Mouse (Mus musculus): Measurements from ENCODE around the gene Pacrg. TPM values are rescaled to one million over a fixed set of nuclear protein-coding genes. Genes with fewer than 3 reads are reported as not detected.

Gene Pacrg
- polyA plus RNA-seq, 1 experiment, result 5.5 TPM

DNA sequence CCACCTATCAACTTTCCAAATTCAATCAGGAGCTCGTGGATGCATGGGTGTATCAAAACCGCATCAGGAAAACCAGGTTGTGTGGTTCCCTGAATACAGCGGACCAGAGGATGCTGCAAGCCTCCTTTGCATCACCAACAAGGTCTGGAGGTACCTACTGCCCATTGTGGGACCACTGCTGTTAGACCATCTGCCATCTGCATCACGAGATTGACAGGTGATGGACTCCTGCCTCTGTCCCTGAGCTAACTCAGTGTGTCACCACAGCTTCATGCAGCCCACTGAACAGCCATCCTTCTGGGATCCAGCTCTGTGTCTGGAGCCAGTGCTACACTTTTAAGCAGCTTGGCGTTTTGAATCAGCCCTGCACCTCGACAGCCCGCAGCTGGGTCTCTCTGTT, 318.8 kb downstream of the Pacrg start:
- Histone ChIP-seq H3ac (ENCODE audit: control insufficient read depth, insufficient read length, low read depth) (no peak overlapping the region), H3K4me3 (ENCODE audit: insufficient read depth, poor library complexity, severe bottlenecking) (no peak overlapping the region), H3K79me3 (ENCODE audit: low read depth) (no peaks in the 10 kb centered on the region), H3K79me2 (ENCODE audit: control insufficient read depth, insufficient read depth) (no peaks in the 10 kb centered on the region), H3K36me3 (ENCODE audit: control insufficient read depth, insufficient read depth) (no peaks in the 10 kb centered on the region), H3K27me3 (ENCODE audit: control insufficient read depth, insufficient read depth, insufficient read length) (no peaks in the 10 kb centered on the region)
- TF ChIP-seq CTCF (IDR thresholded peaks at IDR 0.05; ENCODE audit: control insufficient read depth, insufficient read depth, insufficient read length), result no peak
- TF ChIP-seq MYOD1 (IDR thresholded peaks at IDR 0.05; ENCODE audit: control insufficient read depth, insufficient read length, low read depth), result no peak
- TF ChIP-seq CEBPB (IDR thresholded peaks at IDR 0.05; ENCODE audit: low read depth), result no peak
- no peak for TF ChIP-seq USF1 (IDR thresholded peaks at IDR 0.05; ENCODE audit: low read depth)

DNA sequence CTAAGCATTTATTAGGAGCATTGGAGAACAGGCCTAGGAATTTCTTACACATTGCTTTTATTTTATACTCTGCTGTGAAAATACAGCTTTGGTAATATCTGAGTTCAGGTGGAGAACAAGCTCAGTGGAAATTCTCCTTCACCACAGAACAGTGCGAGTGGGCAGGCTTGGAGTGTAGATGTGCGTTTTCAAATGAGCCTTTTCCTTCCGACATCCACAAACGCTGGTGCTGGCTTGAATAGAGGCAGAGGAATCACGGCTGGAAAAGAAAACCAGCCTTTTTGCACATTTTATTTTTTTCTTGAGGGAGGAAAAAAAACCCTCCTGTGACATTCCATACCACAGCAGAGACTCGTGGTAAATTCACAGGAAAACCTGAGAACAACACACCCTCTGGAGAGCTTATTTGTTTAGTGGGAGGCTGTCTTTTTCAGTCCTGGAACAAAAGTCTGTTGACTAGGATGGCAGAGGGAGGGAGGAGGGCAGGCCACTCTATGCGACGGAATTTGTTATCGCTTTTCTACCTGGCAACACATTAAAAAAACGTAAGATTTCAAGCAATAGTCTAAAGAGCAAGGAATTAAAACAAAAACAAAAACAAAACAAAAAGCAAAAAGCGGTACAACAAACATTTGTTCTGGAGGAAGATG, 320.5 kb downstream of the Pacrg start:
- no peak overlapping the region for H3ac ChIP-seq (ENCODE audit: control insufficient read depth, insufficient read length, low read depth)
- H3K36me3 ChIP-seq (ENCODE audit: control insufficient read depth, insufficient read depth), result no peaks in the 10 kb centered on the region
- TF ChIP-seq CTCF (IDR thresholded peaks at IDR 0.05; ENCODE audit: control insufficient read depth, insufficient read depth, insufficient read length), result no peak
- TF ChIP-seq MYOD1 (IDR thresholded peaks at IDR 0.05; ENCODE audit: control insufficient read depth, insufficient read length, low read depth), result no peak
- no peak for TF ChIP-seq MYOG (IDR thresholded peaks at IDR 0.05; ENCODE audit: control insufficient read depth, extremely low read depth, insufficient read length)
- TF ChIP-seq FOSL1 (IDR thresholded peaks at IDR 0.05; ENCODE audit: insufficient read depth, low read length, poor library complexity, severe bottlenecking), result no peak
- TF ChIP-seq CEBPB (IDR thresholded peaks at IDR 0.05; ENCODE audit: low read depth), result no peak
- TF ChIP-seq USF1 (IDR thresholded peaks at IDR 0.05; ENCODE audit: low read depth), result no peak
- no peak for TF ChIP-seq MAX (IDR thresholded peaks at IDR 0.05)
- no peaks in the 10 kb centered on the region for H3K27me3 ChIP-seq (ENCODE audit: control insufficient read depth, insufficient read depth, insufficient read length)
- no peak overlapping the region for H3K4me3 ChIP-seq (ENCODE audit: insufficient read depth, poor library complexity, severe bottlenecking)
- H3K79me3 ChIP-seq (ENCODE audit: low read depth), result no peaks in the 10 kb centered on the region
- no peaks in the 10 kb centered on the region for H3K79me2 ChIP-seq (ENCODE audit: control insufficient read depth, insufficient read depth)

DNA sequence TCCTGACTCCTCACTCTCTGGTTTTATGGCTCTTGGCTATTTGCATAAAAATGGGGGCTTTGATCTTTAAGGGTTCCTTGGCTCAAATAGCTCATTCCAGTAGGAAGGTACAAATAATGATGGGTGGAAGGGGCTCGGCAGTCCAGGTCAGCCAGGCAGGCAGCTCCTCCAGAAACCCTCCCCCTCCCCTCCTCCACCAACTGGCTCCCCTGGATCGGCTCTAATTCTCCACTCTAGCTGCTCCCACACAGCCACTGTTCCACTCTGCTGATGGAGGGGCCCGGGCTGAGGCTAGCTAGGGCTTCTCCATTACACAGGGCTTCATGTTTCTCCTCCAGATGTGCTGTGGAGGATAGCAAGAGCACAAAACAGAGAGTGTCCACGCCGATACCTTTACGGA, 325.3 kb downstream of the Pacrg start:
- no peaks in the 10 kb centered on the region for H3K79me3 ChIP-seq (ENCODE audit: low read depth)
- H3K27me3 ChIP-seq (ENCODE audit: control insufficient read depth, insufficient read depth, insufficient read length), result no peaks in the 10 kb centered on the region
- no peak for TF ChIP-seq MYOG (IDR thresholded peaks at IDR 0.05; ENCODE audit: control insufficient read depth, extremely low read depth, insufficient read length)
- TF ChIP-seq USF1 (IDR thresholded peaks at IDR 0.05; ENCODE audit: low read depth), result no peak
- no peak for TF ChIP-seq CEBPB (IDR thresholded peaks at IDR 0.05; ENCODE audit: low read depth)
- TF ChIP-seq MAX (IDR thresholded peaks at IDR 0.05), result no peak
- no peak for TF ChIP-seq CTCF (IDR thresholded peaks at IDR 0.05; ENCODE audit: control insufficient read depth, insufficient read depth, insufficient read length)
- no peak for TF ChIP-seq MYOD1 (IDR thresholded peaks at IDR 0.05; ENCODE audit: control insufficient read depth, insufficient read length, low read depth)
- TF ChIP-seq FOSL1 (IDR thresholded peaks at IDR 0.05; ENCODE audit: insufficient read depth, low read length, poor library complexity, severe bottlenecking), result no peak
- H3K36me3 ChIP-seq (ENCODE audit: control insufficient read depth, insufficient read depth), result no peaks in the 10 kb centered on the region
- no peak overlapping the region for H3ac ChIP-seq (ENCODE audit: control insufficient read depth, insufficient read length, low read depth)
- no peak overlapping the region for H3K4me3 ChIP-seq (ENCODE audit: insufficient read depth, poor library complexity, severe bottlenecking)
- no peaks in the 10 kb centered on the region for H3K79me2 ChIP-seq (ENCODE audit: control insufficient read depth, insufficient read depth)

DNA sequence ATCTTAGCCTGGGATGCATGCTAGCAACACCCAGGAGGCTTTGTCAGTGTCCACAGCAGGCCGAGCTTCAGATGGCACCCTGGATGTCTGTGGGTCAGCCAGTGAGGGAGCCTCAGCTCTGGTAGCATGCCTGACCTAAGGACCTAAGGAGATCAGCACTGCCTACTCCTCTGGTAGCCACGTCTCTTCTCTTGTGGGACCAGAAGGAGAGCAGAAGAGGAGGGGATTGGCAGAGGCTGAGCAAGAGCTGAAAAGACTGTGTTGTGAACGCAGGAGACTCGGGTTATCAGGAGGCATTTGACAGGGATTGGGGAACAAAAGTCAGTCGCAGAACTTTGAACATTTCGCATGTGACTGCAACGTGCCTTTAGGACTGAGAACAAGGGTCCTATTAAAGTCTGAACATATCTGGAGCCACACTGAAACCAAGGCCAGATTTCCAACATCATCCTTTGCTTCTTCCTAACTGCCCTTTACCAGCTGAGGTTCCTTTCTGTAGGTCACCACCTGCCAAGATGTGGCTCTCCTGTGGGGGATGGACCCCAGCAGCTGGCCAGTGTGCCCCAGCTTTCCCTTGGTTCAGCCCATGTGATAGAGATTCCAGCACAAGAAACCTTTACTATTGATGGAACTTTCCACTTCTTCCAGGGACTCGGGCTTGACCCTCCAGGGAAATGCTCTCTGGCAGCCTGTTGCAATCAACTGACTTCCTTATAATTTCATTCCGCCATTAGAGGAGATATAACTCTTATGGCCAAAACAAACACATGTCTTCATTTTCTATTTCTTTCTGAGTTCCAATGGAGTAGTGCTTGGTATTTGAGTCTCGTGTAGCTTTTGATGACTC, 329.0 kb downstream of the Pacrg start:
- Histone ChIP-seq H3K36me3 (ENCODE audit: control insufficient read depth, insufficient read depth) (no peaks in the 10 kb centered on the region), H3K79me3 (ENCODE audit: low read depth) (no peaks in the 10 kb centered on the region), H3K27me3 (ENCODE audit: control insufficient read depth, insufficient read depth, insufficient read length) (no peaks in the 10 kb centered on the region), H3ac (ENCODE audit: control insufficient read depth, insufficient read length, low read depth) (no peak overlapping the region), H3K4me3 (ENCODE audit: insufficient read depth, poor library complexity, severe bottlenecking) (no peak overlapping the region), H3K79me2 (ENCODE audit: control insufficient read depth, insufficient read depth) (no peaks in the 10 kb centered on the region)
- no peak for TF ChIP-seq USF1 (IDR thresholded peaks at IDR 0.05; ENCODE audit: low read depth)
- no peak for TF ChIP-seq MAX (IDR thresholded peaks at IDR 0.05)

DNA sequence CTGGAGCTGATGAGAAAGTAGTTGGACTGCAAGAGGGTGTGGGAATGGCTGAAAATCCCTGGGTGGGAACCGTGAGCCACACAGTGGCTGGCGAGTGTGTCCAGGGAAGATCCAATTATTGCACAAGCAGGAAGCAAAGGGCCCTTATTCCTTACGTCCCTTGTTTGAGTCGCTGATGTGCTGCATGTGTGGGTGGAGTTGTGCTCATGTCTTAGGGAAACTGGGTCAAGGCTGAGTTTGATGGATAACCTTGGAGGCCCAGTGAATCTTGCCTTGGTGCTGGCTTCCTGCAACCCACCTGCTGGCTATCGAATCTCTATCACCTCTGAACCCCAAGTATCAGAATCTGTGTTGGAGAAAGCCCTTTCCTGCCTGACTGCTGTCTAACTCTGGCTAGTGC, 329.6 kb downstream of the Pacrg start:
- Histone ChIP-seq H3K4me3 (ENCODE audit: insufficient read depth, poor library complexity, severe bottlenecking) (no peak overlapping the region), H3K36me3 (ENCODE audit: control insufficient read depth, insufficient read depth) (no peaks in the 10 kb centered on the region), H3K27me3 (ENCODE audit: control insufficient read depth, insufficient read depth, insufficient read length) (no peaks in the 10 kb centered on the region), H3K79me3 (ENCODE audit: low read depth) (no peaks in the 10 kb centered on the region), H3ac (ENCODE audit: control insufficient read depth, insufficient read length, low read depth) (no peak overlapping the region), H3K79me2 (ENCODE audit: control insufficient read depth, insufficient read depth) (no peaks in the 10 kb centered on the region)
- no peak for TF ChIP-seq MYOD1 (IDR thresholded peaks at IDR 0.05; ENCODE audit: control insufficient read depth, insufficient read length, low read depth)
- TF ChIP-seq CTCF (IDR thresholded peaks at IDR 0.05; ENCODE audit: control insufficient read depth, insufficient read depth, insufficient read length), result no peak
- TF ChIP-seq USF1 (IDR thresholded peaks at IDR 0.05; ENCODE audit: low read depth), result no peak
- TF ChIP-seq MAX (IDR thresholded peaks at IDR 0.05), result no peak
- no peak for TF ChIP-seq CEBPB (IDR thresholded peaks at IDR 0.05; ENCODE audit: low read depth)
- TF ChIP-seq FOSL1 (IDR thresholded peaks at IDR 0.05; ENCODE audit: insufficient read depth, low read length, poor library complexity, severe bottlenecking), result no peak
- no peak for TF ChIP-seq MYOG (IDR thresholded peaks at IDR 0.05; ENCODE audit: control insufficient read depth, extremely low read depth, insufficient read length)

DNA sequence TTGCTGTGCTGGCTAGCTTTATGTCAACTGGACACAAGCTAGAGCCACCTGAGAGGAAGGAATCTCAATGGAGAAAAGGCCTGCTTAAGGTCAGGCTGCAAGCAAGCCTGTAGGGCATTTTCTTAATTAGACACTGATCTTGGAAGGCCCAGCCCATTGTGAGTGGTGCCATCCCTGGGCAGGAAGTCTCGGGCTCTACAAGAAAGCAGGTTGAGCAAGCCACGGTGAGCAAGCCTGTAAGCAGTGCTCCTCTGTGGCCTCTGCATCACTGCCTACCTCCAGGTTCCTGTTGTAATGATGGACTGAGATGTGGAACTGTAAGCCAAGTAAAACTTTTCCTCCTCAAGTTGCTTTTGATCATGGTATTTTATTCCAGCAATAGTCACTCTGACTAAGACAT, 332.0 kb downstream of the Pacrg start:
- no peaks in the 10 kb centered on the region for H3K27me3 ChIP-seq (ENCODE audit: control insufficient read depth, insufficient read depth, insufficient read length)
- H3K4me3 ChIP-seq (ENCODE audit: insufficient read depth, poor library complexity, severe bottlenecking), result no peak overlapping the region
- TF ChIP-seq MYOG (IDR thresholded peaks at IDR 0.05; ENCODE audit: control insufficient read depth, extremely low read depth, insufficient read length), result no peak
- TF ChIP-seq CEBPB (IDR thresholded peaks at IDR 0.05; ENCODE audit: low read depth), result no peak
- TF ChIP-seq MAX (IDR thresholded peaks at IDR 0.05), result no peak
- no peak for TF ChIP-seq CTCF (IDR thresholded peaks at IDR 0.05; ENCODE audit: control insufficient read depth, insufficient read depth, insufficient read length)
- no peak for TF ChIP-seq FOSL1 (IDR thresholded peaks at IDR 0.05; ENCODE audit: insufficient read depth, low read length, poor library complexity, severe bottlenecking)
- no peak for TF ChIP-seq MYOD1 (IDR thresholded peaks at IDR 0.05; ENCODE audit: control insufficient read depth, insufficient read length, low read depth)
- no peak for TF ChIP-seq USF1 (IDR thresholded peaks at IDR 0.05; ENCODE audit: low read depth)
- H3K79me2 ChIP-seq (ENCODE audit: control insufficient read depth, insufficient read depth), result no peaks in the 10 kb centered on the region
- H3K79me3 ChIP-seq (ENCODE audit: low read depth), result no peaks in the 10 kb centered on the region
- no peaks in the 10 kb centered on the region for H3K36me3 ChIP-seq (ENCODE audit: control insufficient read depth, insufficient read depth)
- H3ac ChIP-seq (ENCODE audit: control insufficient read depth, insufficient read length, low read depth), result no peak overlapping the region
